Mouse (Mus musculus) effector memory CD4-positive, alpha-beta T cell, adult 7 months (primary cell): ENCODE data around the gene Smim15. TPM values are rescaled to one million over a fixed set of nuclear protein-coding genes. Genes with fewer than 3 reads are reported as not detected.

ENCODE experiments used
- polyA plus RNA-seq: library from polyadenylated mRNA; unstranded; fragments of 100-300 nt; shearing (Covaris generic); gene quantifications from one replicate; pipeline ENCODE4 v1.2.1, GENCODE M21; 2017

Gene Smim15
- polyA plus RNA-seq = 34.2 TPM

GRCm38 (mm10) chr13:108044222-108044941 lies at the start of gene Smim15:
Smim15 (plus strand) TSS chr13:108044446.

Other genes with a start within 250 kb of the Smim15 start
- 15.0 TPM for gene Ndufaf2, start 114.2 kb downstream of the Smim15 start, polyA plus RNA-seq
- gene Ercc8, start 114.3 kb downstream of the Smim15 start, polyA plus RNA-seq = 8.1 TPM
- 5.3 TPM for gene Elovl7, start 170.0 kb downstream of the Smim15 start, polyA plus RNA-seq